Mouse (Mus musculus): ENCODE measurements around the gene Efl1. TPM values are rescaled to one million over a fixed set of nuclear protein-coding genes. Genes with fewer than 3 reads are reported as not detected.
"Not testable (repeated sequence)": the region's sequence is repeated elsewhere in the genome, so short reads cannot be mapped to it uniquely, and the experiment has no call there.

Efl1 gene
- polyA plus RNA-seq, 1 experiment from 2014 or later, result 27.0 TPM

DNA sequence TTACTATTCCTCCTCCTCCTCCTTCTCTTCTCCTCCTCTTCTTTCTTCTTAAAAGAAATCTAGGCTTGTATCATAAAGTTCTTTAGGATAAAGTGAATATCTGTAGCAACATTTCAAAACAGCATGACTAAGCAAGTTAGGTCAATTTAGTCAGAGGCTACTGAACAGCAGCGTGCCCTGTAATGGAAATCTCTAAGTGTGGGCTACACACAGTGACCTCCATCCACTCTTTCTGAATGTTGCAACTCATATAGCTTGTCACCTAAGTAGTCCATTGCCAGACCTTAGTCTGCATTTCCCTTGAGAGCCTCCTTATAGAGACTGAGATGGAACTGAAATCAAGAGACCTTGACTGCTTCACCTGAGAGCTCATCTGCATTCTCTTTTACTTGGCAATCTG lies 116.5 kb downstream of the Efl1 start:
- Histone ChIP-seq H3K27ac (ENCODE audit: low read depth, low read length) (no peak overlapping the region), H3K9me3 (ENCODE audit: control insufficient read depth, low read length) (no peaks in the 10 kb centered on the region), H3K36me3 (ENCODE audit: control insufficient read depth, insufficient read depth, low read length) (peaks cover 10% of the 10 kb centered on the region; the same call in 1 of the 2 replicates), H3K9ac (ENCODE audit: low read depth, low read length) (no peak overlapping the region), H3K4me1 (ENCODE audit: control insufficient read depth, insufficient read depth, low read length) (peaks cover 5% of the 10 kb centered on the region; the same call in 1 of the 2 replicates), H3K4me2 (replicated peaks; ENCODE audit: low read depth, low read length) (no peak overlapping the region), H3K4me3 (ENCODE audit: low read length) (no peak overlapping the region), H3K27me3 (ENCODE audit: control insufficient read depth, insufficient read depth, low read length) (no peaks in the 10 kb centered on the region)
- WGBS, result 86% methylated on average over 1 of the region's 1 CpGs
- no peak for ATAC-seq (ENCODE audit: low FRiP score, low TSS enrichment)

DNA sequence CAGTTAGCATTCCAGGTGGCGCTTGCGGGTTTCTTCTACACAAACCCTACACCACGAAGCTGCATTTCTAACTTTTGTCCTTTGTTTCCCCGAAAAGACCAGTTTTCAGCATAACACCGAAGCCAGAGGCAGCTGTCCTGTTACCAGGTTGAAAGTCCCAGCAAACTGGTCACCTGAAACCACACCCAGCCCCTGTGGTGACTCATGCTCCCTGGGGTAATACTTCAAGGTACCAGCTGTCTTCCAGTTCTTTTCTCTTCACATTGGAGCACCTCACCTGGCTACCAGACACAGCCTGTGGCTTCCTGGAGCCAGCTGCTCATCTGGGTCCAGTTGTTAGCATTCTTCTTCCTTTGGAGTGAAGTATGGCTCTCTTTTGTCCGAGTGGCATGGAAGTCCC lies 118.2 kb downstream of the Efl1 start:
- no peak overlapping the region for H3K4me2 ChIP-seq (replicated peaks; ENCODE audit: low read depth, low read length)
- no peak for ATAC-seq (ENCODE audit: low FRiP score, low TSS enrichment)
- H3K36me3 ChIP-seq (ENCODE audit: control insufficient read depth, insufficient read depth, low read length), result peaks cover 10% of the 10 kb centered on the region; the same call in 1 of the 2 replicates
- no peaks in the 10 kb centered on the region for H3K9me3 ChIP-seq (ENCODE audit: control insufficient read depth, low read length)
- no peaks in the 10 kb centered on the region for H3K27me3 ChIP-seq (ENCODE audit: control insufficient read depth, insufficient read depth, low read length)
- no peak overlapping the region for H3K4me3 ChIP-seq (ENCODE audit: low read length)
- WGBS, result 86% methylated on average over 6 of the region's 6 CpGs
- H3K4me1 ChIP-seq (ENCODE audit: control insufficient read depth, insufficient read depth, low read length), result peaks cover 5% of the 10 kb centered on the region; the same call in 1 of the 2 replicates
- H3K27ac ChIP-seq (ENCODE audit: low read depth, low read length), result no peak overlapping the region
- H3K9ac ChIP-seq (ENCODE audit: low read depth, low read length), result no peak overlapping the region

GRCm38 (mm10) chr7:82770207-82770606 lies 121.8 kb downstream of the Efl1 start:
- Histone ChIP-seq H3K36me3 (ENCODE audit: control insufficient read depth, insufficient read depth, low read length) (no peaks in the 10 kb centered on the region), H3K4me1 (ENCODE audit: control insufficient read depth, insufficient read depth, low read length) (peaks cover 17% of the 10 kb centered on the region), H3K4me2 (replicated peaks; ENCODE audit: low read depth, low read length) (no peak overlapping the region), H3K9ac (ENCODE audit: low read depth, low read length) (no peak overlapping the region), H3K27ac (ENCODE audit: low read depth, low read length) (no peak overlapping the region), H3K4me3 (ENCODE audit: low read length) (no peak overlapping the region), H3K9me3 (ENCODE audit: control insufficient read depth, low read length) (no peaks in the 10 kb centered on the region), H3K27me3 (ENCODE audit: control insufficient read depth, insufficient read depth, low read length) (no peaks in the 10 kb centered on the region)
- 65% methylated on average over 6 of the region's 6 CpGs for WGBS
- no peak for ATAC-seq (ENCODE audit: low FRiP score, low TSS enrichment)

DNA sequence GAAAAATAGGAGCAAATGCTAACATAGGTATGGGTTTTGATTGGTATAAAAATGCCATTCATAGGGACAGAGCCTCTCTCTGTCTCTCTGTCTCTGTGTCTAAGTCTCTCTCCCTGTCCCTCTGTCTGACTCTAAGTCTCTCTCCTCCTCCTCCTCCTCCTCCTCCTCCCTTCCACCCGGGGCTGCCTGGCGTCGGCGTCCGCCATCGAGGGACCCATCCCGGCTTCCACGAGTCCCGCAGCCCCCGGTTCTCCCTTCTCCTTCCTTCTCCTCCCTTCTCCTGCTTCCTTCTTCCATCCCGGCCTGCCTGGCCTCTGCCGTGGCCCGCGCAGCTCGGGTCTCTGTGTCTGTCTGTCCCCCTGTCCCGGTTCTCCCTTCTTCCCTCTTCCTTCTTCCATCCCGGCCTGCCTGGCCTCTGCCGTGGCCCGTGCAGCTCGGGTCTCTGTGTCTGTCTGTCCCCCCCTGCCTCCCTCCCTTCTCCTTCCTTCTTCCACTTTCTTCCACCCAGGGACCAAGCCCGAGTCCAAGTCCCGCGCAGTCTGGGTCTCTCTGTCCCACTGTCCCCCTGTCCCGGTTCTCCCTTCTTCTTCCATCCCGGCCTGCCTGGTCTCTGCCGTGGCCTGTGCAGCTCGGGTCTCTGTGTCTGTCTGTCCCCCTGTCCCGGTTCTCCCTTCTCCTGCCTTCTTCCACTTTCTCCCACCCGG lies 122.7 kb downstream of the Efl1 start:
- H3K4me3 ChIP-seq (ENCODE audit: low read length); H3K9ac ChIP-seq (ENCODE audit: low read depth, low read length); H3K9me3 ChIP-seq (ENCODE audit: control insufficient read depth, low read length); H3K36me3 ChIP-seq (ENCODE audit: control insufficient read depth, insufficient read depth, low read length); H3K4me2 ChIP-seq (replicated peaks; ENCODE audit: low read depth, low read length); H3K27ac ChIP-seq (ENCODE audit: low read depth, low read length); H3K27me3 ChIP-seq (ENCODE audit: control insufficient read depth, insufficient read depth, low read length): not testable (repeated sequence)
- 87% methylated on average over 20 of the region's 29 CpGs for WGBS
- peaks cover 17% of the 10 kb centered on the region for H3K4me1 ChIP-seq (ENCODE audit: control insufficient read depth, insufficient read depth, low read length)
- peak; percentile 93; the same call in 1 of the 2 replicates for ATAC-seq (ENCODE audit: low FRiP score, low TSS enrichment)

DNA sequence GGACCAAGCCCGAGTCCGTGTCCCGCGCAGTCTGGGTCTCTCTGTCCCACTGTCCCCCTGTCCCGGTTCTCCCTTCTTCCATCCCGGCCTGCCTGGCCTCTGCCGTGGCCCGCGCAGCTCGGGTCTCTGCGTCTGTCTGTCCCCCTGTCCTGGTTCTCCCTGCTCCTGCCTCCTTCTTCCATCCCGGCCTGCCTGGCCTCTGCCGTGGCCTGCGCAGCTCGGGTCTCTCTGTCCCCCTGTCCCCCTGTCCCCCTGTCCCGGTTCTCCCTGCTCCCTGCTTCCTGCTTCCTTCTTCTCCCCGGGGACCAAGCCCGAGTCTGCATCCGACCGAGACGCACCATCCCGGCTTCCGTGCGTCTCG lies 123.2 kb downstream of the Efl1 start:
- ATAC-seq (ENCODE audit: low FRiP score, low TSS enrichment), result not testable (repeated sequence)

GRCm38 (mm10) chr7:82772481-82772880 lies 124.1 kb downstream of the Efl1 start:
- no peak for ATAC-seq (ENCODE audit: low FRiP score, low TSS enrichment)
- no peak overlapping the region for H3K4me3 ChIP-seq (ENCODE audit: low read length)
- 59% methylated on average over 14 of the region's 14 CpGs for WGBS
- peak overlapping the region; percentile 65; the same call in 1 of the 2 replicates for H3K27ac ChIP-seq (ENCODE audit: low read depth, low read length)
- no peaks in the 10 kb centered on the region for H3K9me3 ChIP-seq (ENCODE audit: control insufficient read depth, low read length)
- no peaks in the 10 kb centered on the region for H3K27me3 ChIP-seq (ENCODE audit: control insufficient read depth, insufficient read depth, low read length)
- no peak overlapping the region for H3K4me2 ChIP-seq (replicated peaks; ENCODE audit: low read depth, low read length)
- peaks cover 17% of the 10 kb centered on the region for H3K4me1 ChIP-seq (ENCODE audit: control insufficient read depth, insufficient read depth, low read length)
- no peak overlapping the region for H3K9ac ChIP-seq (ENCODE audit: low read depth, low read length)
- H3K36me3 ChIP-seq (ENCODE audit: control insufficient read depth, insufficient read depth, low read length), result no peaks in the 10 kb centered on the region

More for the DNA sequence above, 123.2 kb downstream of the Efl1 start:
- not testable (repeated sequence) for H3K27me3 ChIP-seq (ENCODE audit: control insufficient read depth, insufficient read depth, low read length); H3K4me2 ChIP-seq (replicated peaks; ENCODE audit: low read depth, low read length); H3K9ac ChIP-seq (ENCODE audit: low read depth, low read length); H3K4me3 ChIP-seq (ENCODE audit: low read length); H3K27ac ChIP-seq (ENCODE audit: low read depth, low read length); H3K36me3 ChIP-seq (ENCODE audit: control insufficient read depth, insufficient read depth, low read length); H3K9me3 ChIP-seq (ENCODE audit: control insufficient read depth, low read length)
- peaks cover 17% of the 10 kb centered on the region for H3K4me1 ChIP-seq (ENCODE audit: control insufficient read depth, insufficient read depth, low read length)
- 86% methylated on average over 25 of the region's 25 CpGs for WGBS

GRCm38 (mm10) chr7:82773150-82773549 lies 124.7 kb downstream of the Efl1 start:
- no peaks in the 10 kb centered on the region for H3K9me3 ChIP-seq (ENCODE audit: control insufficient read depth, low read length)
- peak; percentile 80 for ATAC-seq (ENCODE audit: low FRiP score, low TSS enrichment)
- WGBS, result 18% methylated on average over 9 of the region's 9 CpGs
- H3K27me3 ChIP-seq (ENCODE audit: control insufficient read depth, insufficient read depth, low read length), result no peaks in the 10 kb centered on the region
- H3K36me3 ChIP-seq (ENCODE audit: control insufficient read depth, insufficient read depth, low read length), result no peaks in the 10 kb centered on the region
- H3K4me2 ChIP-seq (replicated peaks; ENCODE audit: low read depth, low read length), result no peak overlapping the region
- no peak overlapping the region for H3K4me3 ChIP-seq (ENCODE audit: low read length)
- H3K4me1 ChIP-seq (ENCODE audit: control insufficient read depth, insufficient read depth, low read length), result peaks cover 17% of the 10 kb centered on the region
- peak overlapping the region; percentile 28; the same call in 1 of the 2 replicates for H3K9ac ChIP-seq (ENCODE audit: low read depth, low read length)
- peak overlapping the region; percentile 65 for H3K27ac ChIP-seq (ENCODE audit: low read depth, low read length)

- ATAC-seq (ENCODE audit: low FRiP score, low TSS enrichment), result no peak
Measured at GRCm38 (mm10) chr7:82773884-82774283, 125.5 kb downstream of the Efl1 start.

GRCm38 (mm10) chr7:82775090-82775489 lies 126.7 kb downstream of the Efl1 start:
- Histone ChIP-seq H3K4me2 (replicated peaks; ENCODE audit: low read depth, low read length) (no peak overlapping the region), H3K4me1 (ENCODE audit: control insufficient read depth, insufficient read depth, low read length) (peaks cover 12% of the 10 kb centered on the region), H3K9me3 (ENCODE audit: control insufficient read depth, low read length) (no peaks in the 10 kb centered on the region), H3K27ac (ENCODE audit: low read depth, low read length) (no peak overlapping the region), H3K4me3 (ENCODE audit: low read length) (no peak overlapping the region), H3K27me3 (ENCODE audit: control insufficient read depth, insufficient read depth, low read length) (no peaks in the 10 kb centered on the region), H3K9ac (ENCODE audit: low read depth, low read length) (no peak overlapping the region), H3K36me3 (ENCODE audit: control insufficient read depth, insufficient read depth, low read length) (no peaks in the 10 kb centered on the region; the same call in 1 of the 2 replicates)
- 95% methylated on average over 3 of the region's 3 CpGs for WGBS
- ATAC-seq (ENCODE audit: low FRiP score, low TSS enrichment), result no peak

More at GRCm38 (mm10) chr7:82773884-82774283, 125.5 kb downstream of the Efl1 start:
- no peaks in the 10 kb centered on the region for H3K9me3 ChIP-seq (ENCODE audit: control insufficient read depth, low read length)
- H3K4me2 ChIP-seq (replicated peaks; ENCODE audit: low read depth, low read length), result no peak overlapping the region
- no peak overlapping the region for H3K27ac ChIP-seq (ENCODE audit: low read depth, low read length)
- H3K4me1 ChIP-seq (ENCODE audit: control insufficient read depth, insufficient read depth, low read length), result peaks cover 17% of the 10 kb centered on the region
- H3K27me3 ChIP-seq (ENCODE audit: control insufficient read depth, insufficient read depth, low read length), result no peaks in the 10 kb centered on the region
- H3K36me3 ChIP-seq (ENCODE audit: control insufficient read depth, insufficient read depth, low read length), result no peaks in the 10 kb centered on the region
- 62% methylated on average over 6 of the region's 6 CpGs for WGBS
- H3K4me3 ChIP-seq (ENCODE audit: low read length), result no peak overlapping the region
- H3K9ac ChIP-seq (ENCODE audit: low read depth, low read length), result no peak overlapping the region

All from kidney, embryonic 14.5 days (tissue).